Mouse (Mus musculus) left cerebral cortex, adult 18-20 months (tissue): ENCODE results near the gene Supt6. TPM values are rescaled to one million over a fixed set of nuclear protein-coding genes. Genes with fewer than 3 reads are reported as not detected.
"Not testable (repeated sequence)": the region's sequence is repeated elsewhere in the genome, so short reads cannot be mapped to it uniquely, and the experiment has no call there.

Source experiments
- DNase-seq, 2 experiments: peaks; one replicate each; pipeline ENCODE4 v3.0.0; 2021 to 2022; ENCODE audit warnings: low spot score in 2 of 2, mixed read lengths in 1 of 2
- total RNA-seq, 2 experiments: library from RNA; stranded (reverse); gene quantifications; 2 replicates each; pipeline ENCODE4 v1.2.3; 2021

Supt6 gene
- total RNA-seq, 2 experiments from 2014 or later = 93.8 to 96.5 TPM

- no peak for DNase-seq
Observed at GRCm38 (mm10) chr11:78231518-78231917, 14.3 kb downstream of the Supt6 start.

DNA sequence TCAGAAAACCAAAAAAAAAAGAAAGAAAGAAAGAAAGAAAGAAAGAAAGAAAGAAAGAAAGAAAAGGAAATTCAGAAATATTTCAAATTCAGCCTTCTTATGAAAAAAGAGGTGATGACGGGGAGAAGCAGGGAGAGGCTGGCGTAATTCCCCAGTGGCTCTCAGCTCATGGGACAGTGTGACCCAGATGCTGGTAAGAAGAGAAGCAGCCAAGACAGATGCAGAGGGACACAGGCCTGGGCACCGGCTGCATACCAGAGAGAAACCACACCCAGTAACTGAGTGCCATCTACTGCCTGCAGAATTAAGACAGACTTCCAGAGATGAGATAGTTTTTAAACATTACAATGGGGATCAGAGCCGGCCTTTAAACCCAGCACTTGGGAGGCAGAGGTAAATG lies 22.2 kb downstream of the Supt6 start:
- DNase-seq = no peak

GRCm38 (mm10) chr11:78215709-78216317 lies 30.0 kb downstream of the Supt6 start:
- no peak for DNase-seq

DNA sequence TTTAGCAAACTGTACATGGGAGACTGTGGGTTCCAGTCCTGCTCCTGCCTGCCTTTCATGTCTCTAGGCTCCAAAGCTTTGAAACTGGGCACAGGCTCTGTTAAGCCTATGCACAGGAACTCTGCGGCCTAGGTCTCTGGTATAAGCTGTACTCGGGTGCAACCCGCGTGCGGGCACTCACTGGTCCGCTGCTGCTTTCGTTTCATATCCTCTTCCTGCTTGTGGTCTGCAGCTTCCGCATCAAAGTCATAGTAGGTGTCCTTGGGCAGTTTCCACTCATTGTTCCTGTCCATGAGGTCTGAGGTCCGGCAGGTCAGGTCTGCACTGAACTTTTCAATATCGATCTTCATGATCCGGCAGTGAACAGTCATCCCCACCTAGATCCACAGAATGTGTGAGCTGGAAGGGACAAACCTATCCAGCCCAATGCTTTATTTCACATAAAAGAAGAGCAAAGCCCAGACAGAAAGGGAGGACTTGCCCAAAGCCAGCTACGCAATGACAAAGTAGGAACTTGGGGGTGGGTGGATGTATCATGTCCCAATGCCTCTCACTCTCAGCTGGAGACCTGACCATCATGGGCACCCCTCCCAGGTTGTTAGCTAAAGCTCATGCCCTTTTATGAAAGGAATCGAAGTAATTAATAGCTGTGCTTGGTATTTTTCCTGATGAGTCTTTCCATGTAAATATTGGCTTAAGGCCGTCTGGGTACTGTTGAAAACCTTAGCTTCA lies 32.5 kb downstream of the Supt6 start:
- no peak for DNase-seq

DNA sequence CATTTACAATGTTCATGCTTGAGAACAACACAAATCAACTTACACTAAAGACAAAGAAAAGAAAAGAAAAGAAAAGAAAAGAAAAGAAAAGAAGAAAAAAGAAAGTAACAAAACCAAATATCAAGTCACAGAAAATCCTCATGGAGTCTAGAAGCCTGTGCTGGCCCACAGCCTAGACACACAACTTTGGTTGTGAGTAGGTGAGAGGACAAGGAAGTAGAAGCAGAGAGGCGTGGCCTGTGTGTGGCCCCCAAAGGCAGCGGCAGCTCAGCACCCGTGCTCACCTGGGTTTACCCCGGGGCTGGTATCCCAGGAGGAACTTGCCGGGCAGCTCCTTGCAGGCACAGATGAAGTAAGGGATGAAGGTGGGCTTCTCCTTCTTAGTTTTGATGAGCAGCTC lies 34.3 kb downstream of the Supt6 start:
- no peak for DNase-seq

DNA sequence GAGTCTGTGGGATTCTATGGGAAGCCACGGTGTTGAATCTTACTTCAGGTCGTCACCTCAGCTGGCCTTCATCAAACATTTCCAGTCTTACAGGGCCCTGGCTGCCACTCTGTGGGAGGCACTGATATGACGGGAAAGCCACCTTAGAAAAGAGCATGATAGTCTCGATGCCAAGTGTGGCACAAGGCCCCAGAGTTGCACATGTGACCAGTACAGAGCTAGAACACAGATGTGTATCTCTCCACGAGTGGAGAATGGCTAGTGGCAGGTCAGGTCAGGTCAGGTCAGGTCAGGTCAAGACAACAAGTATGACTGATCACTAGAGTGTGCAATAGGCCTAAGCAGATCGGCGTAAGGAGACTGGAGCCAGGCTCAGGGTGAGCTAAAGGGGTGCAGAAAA lies 35.2 kb downstream of the Supt6 start:
- no peak for DNase-seq

DNA sequence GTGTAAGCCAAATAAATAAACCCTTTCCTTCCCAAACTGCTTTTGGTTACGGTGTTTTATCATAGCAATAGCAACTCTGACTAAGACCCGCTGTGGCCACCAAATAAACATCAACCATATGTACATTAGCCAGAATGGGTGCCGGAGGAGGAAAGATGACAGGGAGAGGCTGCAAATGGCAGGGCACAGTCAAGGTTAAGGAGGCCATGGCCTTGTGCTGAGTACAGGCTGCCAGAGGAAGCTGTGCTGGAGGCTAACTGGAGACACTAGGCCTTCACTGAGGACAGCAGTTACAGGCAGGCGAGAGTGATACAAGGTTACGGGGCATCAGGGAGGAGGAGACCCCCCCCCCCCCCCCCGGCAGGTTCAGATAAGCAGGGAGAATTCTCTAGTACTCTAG lies 35.9 kb downstream of the Supt6 start:
- DNase-seq = no peak

GRCm38 (mm10) chr11:78207190-78207589 lies 38.6 kb downstream of the Supt6 start:
- DNase-seq = no peak

- DNase-seq = no peak
Observed at GRCm38 (mm10) chr11:78205361-78206206, 40.2 kb downstream of the Supt6 start.

GRCm38 (mm10) chr11:78204287-78204686 lies 41.5 kb downstream of the Supt6 start:
- no peak for DNase-seq

- no peak for DNase-seq
Observed at GRCm38 (mm10) chr11:78202372-78202771, 43.4 kb downstream of the Supt6 start.

DNA sequence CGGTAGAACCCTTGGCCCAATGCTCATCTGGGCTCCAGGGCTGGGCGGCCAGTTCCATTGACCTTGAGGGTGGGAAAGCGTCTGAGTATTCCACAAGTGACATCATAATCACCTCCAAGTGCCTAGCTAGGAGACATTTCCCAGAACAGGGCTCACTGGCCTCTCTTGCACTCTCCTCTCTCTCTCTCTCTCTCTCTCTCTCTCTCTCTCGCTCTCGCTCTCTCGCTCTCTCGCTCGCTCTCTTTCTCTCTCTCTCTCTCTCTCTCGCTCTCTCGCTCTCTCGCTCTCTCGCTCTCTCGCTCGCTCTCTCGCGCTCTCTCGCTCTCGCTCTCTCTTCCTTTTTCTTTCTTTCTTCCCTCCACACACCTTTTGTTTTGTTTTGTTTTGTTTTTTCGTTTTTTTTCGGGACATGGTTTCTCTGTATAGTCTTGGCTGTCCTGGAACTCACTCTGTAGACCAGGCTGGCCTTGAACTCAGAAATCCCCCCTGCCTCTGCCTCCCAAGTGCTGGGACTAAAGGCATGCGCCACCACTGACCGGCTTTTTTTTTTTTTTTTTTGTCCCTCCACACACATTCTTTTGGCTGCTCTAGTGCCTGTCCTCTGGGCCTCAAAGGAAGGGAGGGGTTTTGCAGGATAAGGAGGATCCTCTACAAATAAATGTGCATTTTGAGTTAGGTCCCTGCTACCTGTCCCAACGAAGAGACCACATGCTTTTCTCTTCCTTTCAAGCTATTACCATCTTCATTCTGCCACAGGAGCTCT lies 50.5 kb downstream of the Supt6 start:
- no peak for DNase-seq

DNA sequence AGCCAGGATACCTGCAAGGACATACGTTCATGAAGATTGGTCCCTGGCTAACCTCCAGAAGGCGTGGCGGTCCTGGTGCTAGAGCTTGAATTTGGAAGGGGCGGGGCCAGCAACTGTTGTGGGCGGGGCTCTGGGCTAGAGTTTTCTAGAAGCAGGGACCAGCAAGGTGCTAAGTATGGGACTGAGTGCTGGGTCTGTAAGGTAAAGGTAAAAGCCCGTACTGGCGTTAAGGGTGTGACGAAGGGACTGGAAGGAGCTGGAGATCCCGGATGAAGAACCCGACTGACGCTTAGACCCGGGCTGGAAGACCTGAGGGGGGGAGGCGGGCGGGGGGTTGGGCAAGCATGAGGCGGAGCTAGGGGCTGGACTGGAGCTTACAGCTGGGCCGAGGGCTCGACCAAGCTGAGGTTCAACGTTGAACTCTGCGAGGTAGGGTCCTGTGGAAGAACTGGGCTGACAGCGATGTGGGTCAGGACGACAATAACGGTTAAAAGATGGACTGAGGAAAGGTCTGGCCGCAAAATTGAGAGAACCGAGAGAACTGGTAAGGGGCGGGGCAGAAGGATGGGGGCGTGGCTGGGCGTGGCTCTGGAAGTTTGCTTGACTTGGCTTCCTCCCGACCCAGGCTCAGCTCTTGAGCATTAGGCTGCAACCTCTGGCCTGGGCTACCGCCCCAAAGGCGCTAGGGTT lies 51.2 kb downstream of the Supt6 start:
- DNase-seq = no peak

- DNase-seq = no peak
Observed at GRCm38 (mm10) chr11:78193113-78193512, 52.7 kb downstream of the Supt6 start, which contains the start of gene Proca1. Gene Proca1, plus strand, starts transcription at chr11:78193392.

GRCm38 (mm10) chr11:78190041-78190440 lies 55.7 kb downstream of the Supt6 start:
- no peak for DNase-seq

DNA sequence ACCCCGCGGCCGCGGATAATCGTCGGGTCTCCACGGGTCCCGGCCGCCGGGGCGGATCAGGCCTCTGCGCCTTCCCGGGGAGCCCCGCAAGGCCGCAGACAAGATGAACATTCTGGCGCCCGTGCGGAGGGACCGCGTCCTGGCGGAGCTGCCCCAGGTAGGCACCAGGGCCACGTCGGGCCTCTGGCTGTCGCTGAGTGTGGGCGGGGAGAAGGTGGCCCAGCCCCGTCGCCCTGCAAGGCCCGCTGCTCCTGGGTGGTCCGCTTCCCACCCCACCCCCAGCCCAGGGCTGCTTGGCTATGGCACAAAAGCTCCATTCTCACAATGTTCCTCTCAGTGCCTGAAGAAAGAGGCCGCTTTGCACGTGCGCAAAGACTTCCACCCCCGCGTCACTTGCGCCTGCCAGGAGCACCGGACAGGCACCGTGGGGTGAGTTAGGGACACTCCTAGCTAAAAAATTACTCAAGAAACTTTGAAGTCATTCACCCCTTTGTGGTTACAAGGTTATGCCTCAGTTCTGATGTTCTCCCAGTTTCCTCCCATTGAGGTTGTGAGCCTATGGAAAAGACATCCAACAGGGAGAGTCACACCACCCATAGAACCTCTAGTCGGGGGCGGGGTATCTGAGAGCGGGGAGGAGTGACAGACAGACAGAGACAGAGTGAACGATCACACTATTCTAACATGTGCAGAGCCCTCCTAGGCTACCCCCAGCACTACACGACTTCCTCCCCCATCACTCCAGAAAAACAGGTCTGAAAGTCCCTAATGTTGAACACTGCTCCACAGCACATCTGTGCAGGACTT lies 56.4 kb downstream of the Supt6 start:
- peak; percentile 48 to 61 for DNase-seq

- DNase-seq = peak; percentile 29 to 52
Observed at GRCm38 (mm10) chr11:78188331-78189233, 57.2 kb downstream of the Supt6 start, which contains the start of gene Rab34. Gene Rab34, plus strand, starts transcription at chr11:78188430.

- not testable (repeated sequence) for DNase-seq
Observed at GRCm38 (mm10) chr11:78184702-78185101, 61.1 kb downstream of the Supt6 start.
